Mouse (Mus musculus): ENCODE measurements around the gene Lhx8. TPM values are rescaled to one million over a fixed set of nuclear protein-coding genes. Genes with fewer than 3 reads are reported as not detected.

Lhx8 gene
- 22.6 and 25.3 TPM in 2 replicates for polyA plus RNA-seq (2015; fragmentation: Nextera tagmentation; extraction: Ambion mirVana)

GRCm38 (mm10) chr3:154330181-154331002, at the start of gene Lhx8:
TSS of gene Lhx8 (minus strand) at chr3:154330659.
- peak; percentile 3; the same call in 1 of the 2 replicates for ATAC-seq (replicated peaks)
- under 1% methylated on average over 28 of the region's 28 CpGs for WGBS
- H3K4me3 ChIP-seq: peak within 1 kb of the TSS; percentile 41

DNA sequence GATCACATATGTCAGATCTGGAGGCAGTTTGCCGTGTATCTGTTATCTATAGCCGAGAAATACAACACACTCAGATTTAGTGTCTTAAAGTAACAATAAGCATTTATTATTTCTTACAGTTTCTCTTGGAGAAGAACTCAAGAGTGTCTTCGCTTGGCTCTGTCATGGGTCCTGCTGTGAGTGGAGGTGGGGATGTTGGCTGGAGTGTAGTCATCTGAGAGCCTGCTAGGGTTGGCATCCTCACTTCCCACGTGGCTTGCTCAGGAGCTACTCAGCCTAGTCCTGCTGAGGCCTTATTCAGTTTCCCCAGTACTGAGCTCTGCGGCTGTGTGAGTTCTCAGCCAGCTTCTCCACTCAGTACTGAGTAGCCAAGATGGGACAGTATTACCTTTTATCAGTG, 43.1 kb upstream of the Lhx8 start:
- Histone ChIP-seq H3K27ac (replicated peaks) (no peak overlapping the region), H3K36me3 (no peaks in the 10 kb centered on the region), H3K4me1 (no peaks in the 10 kb centered on the region), H3K9me3 (no peaks in the 10 kb centered on the region), H3K4me3 (no peak overlapping the region), H3K9ac (replicated peaks) (no peak overlapping the region), H3K4me2 (replicated peaks) (no peak overlapping the region), H3K27me3 (no peaks in the 10 kb centered on the region)
- 71% methylated on average over 5 of the region's 5 CpGs for WGBS
- ATAC-seq (replicated peaks): no peak

More at GRCm38 (mm10) chr3:154330181-154331002, at the start of gene Lhx8:
- peak within 1 kb of the TSS; percentile 38 for H3K27ac ChIP-seq (replicated peaks)
- peak within 1 kb of the TSS; percentile 70 for H3K4me2 ChIP-seq (replicated peaks)
- peaks cover 60% of the 10 kb centered on the region for H3K27me3 ChIP-seq
- peaks cover 32% of the 10 kb centered on the region for H3K4me1 ChIP-seq
- H3K9me3 ChIP-seq: no peaks in the 10 kb centered on the region
- H3K36me3 ChIP-seq: no peaks in the 10 kb centered on the region
- peak within 1 kb of the TSS; percentile 5; the same call in 1 of the 2 replicates for H3K9ac ChIP-seq (replicated peaks)

GRCm38 (mm10) chr3:154372688-154373087, 42.2 kb upstream of the Lhx8 start:
- no peak overlapping the region for H3K9ac ChIP-seq (replicated peaks)

DNA sequence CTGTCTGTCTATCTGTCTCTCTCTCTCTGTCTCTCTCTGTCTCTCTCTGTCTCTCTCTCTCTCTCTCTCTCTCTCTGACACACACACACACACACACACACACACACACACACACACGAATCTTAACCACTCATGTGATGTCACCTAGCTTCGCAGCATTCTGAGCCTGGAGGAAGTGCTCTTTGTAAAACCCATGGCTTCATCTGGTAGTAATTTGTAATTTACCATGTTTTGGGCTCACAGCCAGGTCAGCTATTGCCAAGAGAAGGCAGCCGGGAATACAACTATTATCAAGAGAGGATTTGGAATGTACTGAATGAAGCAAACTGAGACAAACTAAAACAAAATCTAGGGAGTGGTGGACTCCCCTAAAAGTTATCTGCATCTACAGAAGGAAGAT, 36.9 kb upstream of the Lhx8 start:
- 32% methylated on average over 3 of the region's 3 CpGs for WGBS
- ATAC-seq (replicated peaks): peak; percentile 51; the same call in 1 of the 2 replicates

More at GRCm38 (mm10) chr3:154372688-154373087, 42.2 kb upstream of the Lhx8 start:
- Histone ChIP-seq H3K27ac (replicated peaks) (no peak overlapping the region), H3K9me3 (no peaks in the 10 kb centered on the region), H3K36me3 (no peaks in the 10 kb centered on the region), H3K4me3 (no peak overlapping the region), H3K27me3 (no peaks in the 10 kb centered on the region), H3K4me1 (peaks cover under 1% of the 10 kb centered on the region), H3K4me2 (replicated peaks) (no peak overlapping the region)
- no peak for ATAC-seq (replicated peaks)

GRCm38 (mm10) chr3:154364604-154365209, 34.2 kb upstream of the Lhx8 start:
- H3K36me3 ChIP-seq: no peaks in the 10 kb centered on the region
- H3K4me1 ChIP-seq: peaks cover 8% of the 10 kb centered on the region
- H3K9me3 ChIP-seq: no peaks in the 10 kb centered on the region
- no peaks in the 10 kb centered on the region for H3K27me3 ChIP-seq
- 25% methylated on average over 10 of the region's 10 CpGs for WGBS
- no peak overlapping the region for H3K4me2 ChIP-seq (replicated peaks)
- H3K27ac ChIP-seq (replicated peaks): no peak overlapping the region
- H3K9ac ChIP-seq (replicated peaks): no peak overlapping the region
- ATAC-seq (replicated peaks): no peak
- H3K4me3 ChIP-seq: no peak overlapping the region

More for the DNA sequence above, 36.9 kb upstream of the Lhx8 start:
- Histone ChIP-seq H3K36me3 (no peaks in the 10 kb centered on the region), H3K9ac (replicated peaks) (no peak overlapping the region), H3K4me3 (no peak overlapping the region), H3K9me3 (no peaks in the 10 kb centered on the region), H3K27ac (replicated peaks) (no peak overlapping the region), H3K4me2 (replicated peaks) (no peak overlapping the region), H3K27me3 (no peaks in the 10 kb centered on the region), H3K4me1 (peaks cover 8% of the 10 kb centered on the region)

- Histone ChIP-seq H3K4me1 (peaks cover 8% of the 10 kb centered on the region), H3K27me3 (no peaks in the 10 kb centered on the region), H3K4me3 (no peak overlapping the region), H3K36me3 (no peaks in the 10 kb centered on the region), H3K9me3 (no peaks in the 10 kb centered on the region), H3K27ac (replicated peaks) (no peak overlapping the region), H3K9ac (replicated peaks) (no peak overlapping the region), H3K4me2 (replicated peaks) (no peak overlapping the region)
- WGBS: 85% methylated on average over 9 of the region's 9 CpGs
- ATAC-seq (replicated peaks): no peak
Measured at GRCm38 (mm10) chr3:154363507-154363906, 33.0 kb upstream of the Lhx8 start.

DNA sequence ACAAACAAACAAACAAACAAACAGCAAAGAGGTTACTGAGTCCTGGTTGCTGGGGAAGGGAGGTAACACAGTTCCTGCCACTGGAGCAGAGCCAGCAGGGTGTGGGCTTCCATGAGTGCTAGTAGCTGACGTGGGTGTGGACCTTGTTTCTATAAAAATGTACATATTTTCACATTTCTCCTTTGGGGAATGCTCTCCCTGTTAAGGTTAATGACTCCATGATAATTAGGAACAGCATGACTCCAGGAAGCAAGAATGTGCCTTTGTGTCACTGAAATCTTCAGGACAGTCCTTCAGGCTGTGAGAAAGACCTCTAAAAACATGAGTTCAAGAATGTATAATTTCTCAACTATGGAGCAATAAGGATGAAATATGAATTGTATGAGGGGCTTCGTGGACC, 28.8 kb upstream of the Lhx8 start:
- WGBS: 67% methylated on average over 2 of the region's 2 CpGs
- Histone ChIP-seq H3K4me3 (no peak overlapping the region), H3K4me2 (replicated peaks) (no peak overlapping the region), H3K36me3 (no peaks in the 10 kb centered on the region), H3K9ac (replicated peaks) (no peak overlapping the region), H3K4me1 (no peaks in the 10 kb centered on the region), H3K27ac (replicated peaks) (no peak overlapping the region), H3K9me3 (no peaks in the 10 kb centered on the region), H3K27me3 (no peaks in the 10 kb centered on the region)
- ATAC-seq (replicated peaks): no peak

DNA sequence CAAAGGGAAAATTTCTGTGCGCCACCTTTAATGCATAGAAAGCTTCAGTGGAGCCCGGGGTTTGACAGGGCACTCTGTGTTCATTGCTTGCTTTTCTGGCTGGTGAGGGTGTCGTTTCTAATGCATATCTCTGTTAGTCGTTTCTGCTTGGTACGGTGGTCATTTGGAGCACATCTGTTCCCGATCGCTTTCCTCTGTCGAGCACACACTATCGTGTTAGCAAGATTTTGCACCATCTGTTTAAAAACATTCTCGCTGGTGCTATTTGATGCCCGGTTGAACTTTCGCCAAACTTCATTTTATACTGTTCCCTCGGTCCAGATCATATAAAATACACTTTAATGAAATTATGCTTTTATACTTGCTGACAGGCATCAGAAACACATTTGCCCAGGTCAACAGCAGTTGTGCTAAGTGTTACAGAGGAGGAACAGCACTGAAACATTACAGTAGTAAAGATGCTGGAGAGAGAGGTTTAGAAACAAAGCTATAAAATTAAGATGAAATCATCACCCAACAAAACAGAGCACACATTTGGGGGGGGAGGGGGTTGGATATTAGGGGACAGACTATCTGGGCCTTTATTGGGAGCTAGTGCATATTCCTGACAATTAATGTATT, 9.9 kb upstream of the Lhx8 start:
- ATAC-seq (replicated peaks): no peak
- Histone ChIP-seq H3K9me3 (no peaks in the 10 kb centered on the region), H3K27ac (replicated peaks) (no peak overlapping the region), H3K27me3 (peaks cover 17% of the 10 kb centered on the region), H3K9ac (replicated peaks) (no peak overlapping the region), H3K4me1 (0 out of 2 replicates have a peak, but pooled peaks cover 3% of the 10 kb centered on the region), H3K4me3 (no peak overlapping the region), H3K4me2 (replicated peaks) (no peak overlapping the region), H3K36me3 (no peaks in the 10 kb centered on the region)
- 56% methylated on average over 13 of the region's 13 CpGs for WGBS

- no peak for ATAC-seq (replicated peaks)
Measured at GRCm38 (mm10) chr3:154339649-154340260, 9.3 kb upstream of the Lhx8 start.

GRCm38 (mm10) chr3:154334806-154335205, 4.3 kb upstream of the Lhx8 start:
- Histone ChIP-seq H3K4me3 (no peak overlapping the region), H3K4me2 (replicated peaks) (no peak overlapping the region), H3K36me3 (no peaks in the 10 kb centered on the region), H3K27me3 (peaks cover 46% of the 10 kb centered on the region), H3K4me1 (peaks cover 11% of the 10 kb centered on the region), H3K9ac (replicated peaks) (no peak overlapping the region), H3K9me3 (no peaks in the 10 kb centered on the region), H3K27ac (replicated peaks) (no peak overlapping the region)
- 3% methylated on average over 10 of the region's 10 CpGs for WGBS
- no peak for ATAC-seq (replicated peaks)

More at GRCm38 (mm10) chr3:154339649-154340260, 9.3 kb upstream of the Lhx8 start:
- Histone ChIP-seq H3K9me3 (no peaks in the 10 kb centered on the region), H3K27me3 (peaks cover 24% of the 10 kb centered on the region), H3K9ac (replicated peaks) (no peak overlapping the region), H3K27ac (replicated peaks) (no peak overlapping the region), H3K4me1 (0 out of 2 replicates have a peak, but pooled peaks cover 3% of the 10 kb centered on the region), H3K4me3 (no peak overlapping the region), H3K4me2 (replicated peaks) (no peak overlapping the region), H3K36me3 (no peaks in the 10 kb centered on the region)
- WGBS: 86% methylated on average over 17 of the region's 17 CpGs

DNA sequence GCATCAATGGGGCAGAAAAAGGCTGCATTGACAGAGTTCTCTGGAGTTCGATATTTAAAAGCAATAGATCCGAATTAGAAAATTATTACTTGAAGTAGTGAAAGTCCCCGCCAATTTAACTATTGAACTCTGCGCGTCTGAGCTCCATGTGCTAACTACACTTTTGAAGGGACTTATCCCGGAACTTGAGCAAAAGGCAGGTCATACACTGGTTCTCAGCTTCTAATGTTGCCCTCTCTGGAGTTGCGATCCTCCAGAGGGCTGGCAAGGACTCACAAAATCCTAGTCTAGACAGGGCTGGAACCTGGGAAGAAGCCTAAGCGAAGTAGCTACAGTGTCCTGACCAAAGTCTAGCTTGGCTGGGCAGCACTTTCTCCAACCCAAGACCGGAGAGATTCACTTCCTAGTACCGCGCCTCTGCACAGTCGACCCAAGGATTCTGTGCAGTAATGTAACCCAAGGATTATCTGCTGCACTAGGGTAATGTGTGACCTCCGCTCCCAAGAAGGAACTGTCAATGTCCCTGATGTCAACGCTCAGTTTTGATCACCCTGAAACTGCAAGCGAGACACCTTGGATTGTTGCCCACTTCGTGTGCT, 3.0 kb upstream of the Lhx8 start:
- Histone ChIP-seq H3K27ac (replicated peaks) (no peak overlapping the region), H3K4me1 (peaks cover 25% of the 10 kb centered on the region), H3K9me3 (no peaks in the 10 kb centered on the region), H3K4me2 (replicated peaks) (no peak overlapping the region), H3K36me3 (no peaks in the 10 kb centered on the region), H3K9ac (replicated peaks) (no peak overlapping the region), H3K27me3 (peaks cover 49% of the 10 kb centered on the region), H3K4me3 (no peak overlapping the region; the same call in 1 of the 2 replicates)
- no peak for ATAC-seq (replicated peaks)
- WGBS: under 1% methylated on average over 16 of the region's 16 CpGs
